Comparison of ENCODE assay signal across 10 mouse cellular contexts in the genomic region with DNA sequence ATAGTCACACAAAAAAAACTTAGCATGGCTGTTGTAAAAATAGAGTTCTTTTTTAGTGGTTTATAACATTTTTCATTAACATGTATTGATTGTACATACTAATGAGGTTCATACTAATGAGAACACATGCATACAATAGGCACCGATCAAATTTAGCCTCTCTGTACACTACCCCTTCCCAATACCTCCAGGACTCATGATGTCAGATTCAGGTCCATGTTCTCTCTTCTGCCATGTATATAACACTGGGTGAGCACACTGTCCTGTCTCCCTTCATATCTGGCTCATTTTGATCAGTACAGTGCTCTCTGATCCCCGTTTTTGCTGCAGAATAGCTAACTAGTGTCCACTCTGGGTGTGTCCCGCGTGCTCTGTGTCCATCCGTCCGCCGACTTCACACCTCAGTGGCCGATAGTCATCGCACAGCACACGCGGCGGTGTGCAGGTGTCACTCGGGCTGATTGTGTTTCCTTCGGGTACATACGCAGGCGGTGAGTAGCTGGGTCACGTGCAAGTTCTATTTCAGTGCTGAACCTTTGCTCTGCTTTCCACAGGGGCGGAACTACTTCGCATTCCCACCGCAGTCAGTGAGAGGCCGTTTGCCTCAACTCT.
DNase-seq lines count a peak whose midpoint lies in the region; ATAC-seq lines count a peak whose summit lies in the region.
"Had no signal": no experiment of that assay in that cellular context is flagged by ENCODE, and none has a peak within 500 bp of the region (broad histone marks: within the 10 kb centered on the region; RNA-seq: fewer than 3 reads in every experiment).

No protein-coding gene starts in this region.

- intact Hi-C loops in heart, postnatal 10 days (cut with DNase I) = no loop called here

- no peaks in the 10 kb centered on the region for H3K9me3 ChIP-seq in neural tube, embryonic 15.5 days (replicated peaks)
- H3K9me3 ChIP-seq: limb, embryonic 13.5 days; lung, embryonic 15.5 days had no signal

- no peak overlapping the region for H3K4me3 ChIP-seq in neural tube, embryonic 15.5 days (replicated peaks)
- H3K4me3 ChIP-seq: limb, embryonic 13.5 days; lung, embryonic 15.5 days had no signal

- H3K4me2 ChIP-seq in neural tube, embryonic 15.5 days = no peak overlapping the region
- H3K4me2 ChIP-seq: limb, embryonic 13.5 days; lung, embryonic 15.5 days had no signal

- no peak overlapping the region for H3K9ac ChIP-seq in neural tube, embryonic 15.5 days (replicated peaks)
- H3K9ac ChIP-seq: limb, embryonic 13.5 days; lung, embryonic 15.5 days had no signal

- no peaks in the 10 kb centered on the region for H3K27me3 ChIP-seq in neural tube, embryonic 15.5 days (replicated peaks)
- H3K27me3 ChIP-seq: limb, embryonic 13.5 days; lung, embryonic 15.5 days had no signal

- WGBS in neural tube, embryonic 15.5 days = 74% methylated on average over 21 of the region's 21 CpGs

- H3K36me3 ChIP-seq in neural tube, embryonic 15.5 days = no peaks in the 10 kb centered on the region
- H3K36me3 ChIP-seq: limb, embryonic 13.5 days; lung, embryonic 15.5 days had no signal

- ATAC-seq in neural tube, embryonic 15.5 days (ENCODE audit: low FRiP score) = peak; percentile 34

- peaks cover 25% of the 10 kb centered on the region for H3K4me1 ChIP-seq in neural tube, embryonic 15.5 days

- H3K27ac ChIP-seq in neural tube, embryonic 15.5 days (replicated peaks) = no peak overlapping the region; the same call in 1 of the 2 replicates
- H3K27ac ChIP-seq: limb, embryonic 13.5 days; lung, embryonic 15.5 days had no signal

- DNase-seq in kidney, postnatal 14 days = peak; percentile 16
- no peak for DNase-seq in kidney, adult 18-20 months
- peak; percentile 19 for DNase-seq in heart, adult 8-10 months (ENCODE audit: low spot score)
- DNase-seq in heart, postnatal 10 days = peak; percentile 54 to 60
- DNase-seq in left cerebral cortex, adult 11 months (ENCODE audit: low spot score) = no peak
- no peak for DNase-seq in spleen, adult 18-20 months
- DNase-seq: gastrocnemius, postnatal 25 days had no signal

Comparison
In these comparisons a context has a peak if more than half of its experiments do, and no peak if none do; other contexts are left out.
1. DNase-seq: peak in kidney, postnatal 14 days (single experiment), heart, adult 8-10 months (single experiment) and heart, postnatal 10 days (2 of 2); none in kidney, adult 18-20 months (single experiment), left cerebral cortex, adult 11 months (single experiment) and spleen, adult 18-20 months (0 of 2).